Mouse (Mus musculus) neutrophil, adult 5-6 weeks (primary cell): ENCODE measurements around the gene Mbd3. TPM values are rescaled to one million over a fixed set of nuclear protein-coding genes. Genes with fewer than 3 reads are reported as not detected.
"Not testable (repeated sequence)": the region's sequence is repeated elsewhere in the genome, so short reads cannot be mapped to it uniquely, and the experiment has no call there.

Experiments used
- ATAC-seq: fragments of 151-379, 151-347 bp; 2 replicates; pipeline ENCODE4 v1.8.0; 2017; ENCODE audit warnings: mild to moderate bottlenecking, moderate TSS enrichment; ENCODE audit not compliant: insufficient number of reproducible peaks, poor library complexity, low FRiP score, severe bottlenecking; ENCODE audit errors: extremely low read depth
- total RNA-seq: library from RNA; stranded (forward); fragments of 200-1000 nt; gene quantifications from 2 replicates; pipeline ENCODE4 v1.2.3, GENCODE M21; 2017

The Mbd3 gene
- total RNA-seq, 1 experiment from 2014 or later: 27.0 TPM

DNA sequence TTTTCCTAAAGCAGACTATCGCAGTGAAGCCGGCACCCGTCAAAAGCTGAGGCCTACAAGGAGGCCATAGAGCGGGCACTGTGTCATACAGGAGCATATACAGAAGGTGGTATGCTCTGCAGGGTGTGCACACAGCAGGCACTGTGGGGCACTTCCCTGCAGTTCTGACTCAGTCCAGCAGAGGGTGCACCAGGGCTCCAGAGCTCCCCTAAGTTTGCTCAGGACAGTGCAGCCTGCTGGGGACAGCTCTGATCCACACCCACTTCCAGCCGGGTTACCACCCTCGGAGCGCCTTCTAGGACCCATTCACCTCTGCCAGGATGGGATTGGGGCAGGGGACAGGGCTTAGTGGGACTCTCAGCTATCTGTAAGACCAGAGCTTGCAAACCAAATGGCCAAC lies 49.1 kb downstream of the Mbd3 start:
- peak; percentile 76 for ATAC-seq

DNA sequence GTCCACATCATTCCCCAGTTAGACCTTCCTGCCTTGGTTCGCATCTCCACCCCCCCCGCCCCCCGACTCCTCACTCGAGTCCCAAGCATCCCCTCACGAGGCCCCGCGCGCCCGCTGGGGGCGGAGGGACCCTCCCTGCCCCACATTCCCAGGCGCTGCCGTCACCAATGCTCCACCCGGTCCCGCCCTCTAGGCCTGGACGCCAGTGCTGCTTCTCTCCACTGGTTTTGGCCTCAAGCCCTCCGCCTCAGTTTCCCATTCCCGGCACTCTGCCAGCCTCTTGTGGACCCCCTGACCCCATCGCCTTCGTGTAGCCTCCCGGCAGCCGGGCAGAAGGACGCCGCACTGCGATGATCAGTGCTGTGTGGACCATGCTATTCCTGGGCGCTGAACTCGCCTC lies 50.4 kb downstream of the Mbd3 start:
- no peak for ATAC-seq

DNA sequence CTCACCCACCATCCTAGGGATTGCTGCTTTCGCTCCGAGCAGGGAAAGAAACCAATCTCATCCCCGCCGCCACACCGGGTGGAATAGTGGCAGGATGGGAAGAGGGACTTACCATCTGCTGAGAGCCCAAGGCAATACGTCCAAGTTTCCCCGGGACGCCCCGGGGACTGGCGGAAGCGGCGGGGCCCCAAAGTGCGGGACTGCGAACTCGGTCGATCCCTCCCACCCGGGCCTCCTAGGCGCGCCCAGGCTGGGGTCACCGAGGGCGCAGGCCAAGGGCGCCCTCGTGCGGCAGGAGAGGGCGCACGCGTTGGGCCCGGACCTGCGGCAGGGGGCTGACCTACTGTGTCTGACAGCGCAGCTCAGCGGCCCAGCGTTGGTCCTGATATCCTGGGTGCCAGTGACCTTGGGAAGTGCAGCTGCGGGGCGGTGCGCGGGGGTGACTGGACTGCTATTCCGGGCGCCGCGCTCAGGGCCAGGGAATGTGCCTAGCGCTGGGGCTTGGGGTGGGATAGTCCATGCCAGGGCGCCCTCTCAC lies 51.0 kb downstream of the Mbd3 start, which contains the start of gene Adamtsl5:
Gene Adamtsl5 (minus strand): TSS at position 169 of the 538 bp plus-strand sequence.
- no peak for ATAC-seq

DNA sequence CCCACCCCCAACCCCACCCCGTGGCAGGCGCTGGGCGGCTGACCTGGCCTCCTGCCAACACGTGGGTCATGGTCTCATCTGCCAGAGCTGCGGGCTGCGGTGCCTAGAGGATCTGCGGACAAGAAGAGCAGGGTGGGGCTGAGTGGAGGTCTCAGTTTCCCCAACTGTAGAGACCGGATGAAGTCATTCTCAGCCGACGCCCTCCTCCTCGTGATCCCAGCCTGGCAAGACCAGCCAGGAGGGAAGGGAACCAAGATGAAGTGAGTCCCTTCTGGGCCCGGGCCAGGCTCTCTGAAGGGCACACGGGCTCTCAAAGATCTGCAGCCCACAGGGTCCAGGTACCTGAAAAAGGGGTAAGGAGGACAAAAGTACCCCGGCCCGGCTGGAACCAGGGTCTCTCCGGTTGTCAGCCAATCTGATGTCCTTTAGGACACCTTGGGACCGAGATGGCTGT lies 51.8 kb downstream of the Mbd3 start:
- ATAC-seq: no peak

DNA sequence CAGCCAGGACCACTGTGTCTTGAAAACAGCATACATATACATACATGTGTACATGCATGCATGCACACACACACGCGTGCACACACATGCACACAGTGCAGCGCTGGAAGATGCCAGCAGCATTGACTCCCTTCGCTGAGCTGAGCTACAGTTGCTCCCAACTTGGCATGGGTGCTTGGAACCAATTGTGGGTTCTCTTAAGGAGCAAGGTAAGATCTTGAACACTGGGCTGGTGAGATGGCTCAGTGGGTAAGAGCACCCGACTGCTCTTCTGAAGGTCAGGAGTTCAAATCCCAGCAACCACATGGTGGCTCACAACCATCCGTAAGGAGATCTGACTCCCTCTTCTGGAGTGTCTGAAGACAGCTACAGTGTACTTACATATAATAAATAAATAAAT lies 53.4 kb downstream of the Mbd3 start:
- not testable (repeated sequence) for ATAC-seq

DNA sequence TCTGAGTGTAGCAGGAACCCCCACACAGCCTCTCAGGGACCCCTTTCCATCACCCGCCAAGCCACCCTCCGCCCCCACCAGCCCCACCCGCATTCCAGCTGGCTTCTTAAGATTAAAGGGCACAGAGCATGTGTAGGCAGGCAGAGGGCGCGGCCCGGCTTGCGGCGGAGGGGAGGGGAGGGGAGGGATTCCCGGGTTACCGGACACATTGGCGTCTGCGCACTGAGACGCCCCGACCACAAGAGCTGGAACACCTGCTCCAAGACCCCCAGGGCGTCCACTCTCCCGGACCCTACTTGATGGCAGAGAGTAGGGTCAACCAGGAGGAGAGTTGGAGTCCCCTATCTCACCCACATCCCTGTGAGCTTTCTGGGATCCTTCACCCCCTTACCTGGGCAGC lies 54.2 kb downstream of the Mbd3 start:
- ATAC-seq: no peak

DNA sequence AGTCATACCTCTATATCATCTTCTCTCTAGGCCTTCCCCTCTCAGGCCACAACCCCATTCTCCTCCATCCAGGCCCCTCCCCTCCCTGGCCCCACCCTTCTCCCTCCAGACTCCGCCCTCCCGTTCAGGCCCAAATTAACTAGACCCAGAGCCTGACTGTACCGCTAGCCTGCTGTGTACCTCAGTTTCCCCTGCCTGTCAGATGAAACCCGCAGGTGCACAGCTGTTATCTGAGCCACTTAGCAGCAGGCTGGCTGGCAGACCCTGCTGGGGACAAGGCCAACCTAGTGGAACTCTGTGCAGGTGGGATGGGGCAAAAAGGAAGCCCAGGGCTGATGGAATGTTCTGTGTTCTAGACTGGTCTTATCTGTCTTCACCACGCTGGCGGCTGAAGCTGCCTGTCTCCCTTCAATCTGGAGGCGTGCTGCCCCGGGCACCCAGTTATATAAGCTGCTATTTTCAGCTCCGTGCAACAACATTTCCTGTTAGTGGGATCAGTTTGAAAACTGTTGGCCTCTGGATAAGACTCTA lies 55.2 kb downstream of the Mbd3 start:
- ATAC-seq: no peak

DNA sequence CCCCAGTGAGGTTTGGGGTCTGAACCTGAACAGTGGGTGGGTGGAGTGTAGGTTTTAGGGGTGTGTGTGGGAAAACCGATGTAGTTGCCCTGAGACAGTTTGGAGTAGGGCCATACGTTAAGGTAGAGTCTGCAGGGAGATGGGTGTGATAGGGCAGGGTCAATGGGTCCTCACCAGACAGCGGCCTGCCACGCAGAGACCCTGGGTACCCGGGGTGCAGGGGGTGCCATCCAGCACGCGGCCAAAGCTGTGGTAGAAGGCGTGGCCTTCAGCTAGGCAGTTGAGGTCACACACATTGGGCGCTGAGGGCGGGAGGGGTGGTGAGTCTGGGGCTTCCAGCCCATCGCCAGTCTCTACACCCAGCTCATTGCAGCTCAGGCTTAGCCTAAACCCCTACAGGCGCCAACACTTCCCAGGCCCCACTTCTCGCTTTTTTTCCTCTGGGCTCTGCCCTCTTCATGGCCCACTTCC lies 55.9 kb downstream of the Mbd3 start:
- ATAC-seq: no peak

DNA sequence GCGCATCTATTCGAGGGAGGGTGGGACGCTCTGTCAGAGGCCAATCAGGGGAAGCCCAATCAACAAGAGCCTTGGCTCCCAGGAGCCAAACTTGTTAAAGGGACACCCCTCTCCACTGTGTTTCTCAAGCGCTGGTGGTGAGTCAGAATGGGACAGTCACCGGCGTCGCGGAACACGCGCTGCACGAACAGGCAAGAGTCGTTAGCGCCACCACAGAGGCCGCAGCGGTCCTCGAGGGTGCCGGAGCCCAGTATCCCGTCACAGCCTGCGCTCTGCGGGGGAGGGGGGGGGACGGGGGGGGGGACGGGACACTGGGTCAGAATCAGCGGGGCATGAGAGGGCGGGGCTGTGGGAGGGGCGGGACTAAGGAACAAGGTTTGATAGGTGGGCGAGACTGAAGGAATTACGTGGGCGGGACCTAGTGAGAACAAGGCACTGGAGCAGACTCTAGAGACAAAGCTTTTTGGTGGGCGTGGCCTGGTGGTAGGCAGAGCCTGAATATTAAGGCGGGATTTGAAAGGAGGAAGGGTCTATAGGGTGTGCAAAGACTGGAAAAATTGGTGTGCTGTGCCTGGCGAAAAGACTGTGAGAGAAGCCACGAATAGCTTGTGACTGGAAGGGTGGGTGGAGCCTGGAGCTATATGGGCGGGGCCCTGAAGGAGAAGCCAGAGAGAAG lies 56.5 kb downstream of the Mbd3 start:
- peak; percentile 27; the same call in 1 of the 2 replicates for ATAC-seq

Other genes starting within 250 kb of the Mbd3 start
- 151 and 158 TPM in 2 replicates for gene Cirbp, start 233.6 kb downstream of the Mbd3 start, total RNA-seq
- gene 1600002K03Rik, start 226.6 kb downstream of the Mbd3 start, total RNA-seq: 10.3 and 14.2 TPM in 2 replicates
- 0.49 TPM in 1 of 2 replicates, not detected in the other for gene Efna2, start 220.1 kb downstream of the Mbd3 start, total RNA-seq
- 42.0 and 43.6 TPM in 2 replicates for gene Mum1, start 173.1 kb downstream of the Mbd3 start, total RNA-seq
- gene Ndufs7, start 150.4 kb downstream of the Mbd3 start, total RNA-seq: 54.3 and 69.8 TPM in 2 replicates
- gene Gamt, start 138.5 kb downstream of the Mbd3 start, total RNA-seq: 0.70 and 2.7 TPM in 2 replicates
- 83.8 and 93.6 TPM in 2 replicates for gene Dazap1, start 138.1 kb downstream of the Mbd3 start, total RNA-seq
- gene Rps15, start 107.1 kb downstream of the Mbd3 start, total RNA-seq: 1,847 and 1,925 TPM in 2 replicates
- 0.23 and 0.37 TPM in 2 replicates for gene Apc2, start 103.6 kb downstream of the Mbd3 start, total RNA-seq
- gene 2310011J03Rik, start 79.0 kb downstream of the Mbd3 start, total RNA-seq: 17.5 and 20.7 TPM in 2 replicates
- 0.25 TPM in 1 of 2 replicates, not detected in the other for gene Pcsk4, start 70.1 kb downstream of the Mbd3 start, total RNA-seq
- gene Reep6, start 69.6 kb downstream of the Mbd3 start, total RNA-seq: not detected in 2 replicates
- not detected in 2 replicates for gene Adamtsl5, start 51.1 kb downstream of the Mbd3 start, total RNA-seq
- gene Plk5, start 43.1 kb downstream of the Mbd3 start, total RNA-seq: not detected in 2 replicates
- gene Mex3d, start 11.9 kb downstream of the Mbd3 start, total RNA-seq: 4.1 and 4.8 TPM in 2 replicates
- 35.4 and 38.2 TPM in 2 replicates for gene Uqcr11, start 7.3 kb upstream of the Mbd3 start, total RNA-seq
- 81.3 and 86.5 TPM in 2 replicates for gene Tcf3, start 34.1 kb upstream of the Mbd3 start, total RNA-seq
- gene Onecut3, start 95.3 kb upstream of the Mbd3 start, total RNA-seq: not detected in 2 replicates
- gene Atp8b3, start 139.6 kb upstream of the Mbd3 start, total RNA-seq: 0.12 and 0.23 TPM in 2 replicates
- gene Rexo1, start 162.0 kb upstream of the Mbd3 start, total RNA-seq: 29.3 and 35.4 TPM in 2 replicates
- gene Klf16, start 177.8 kb upstream of the Mbd3 start, total RNA-seq: 6.5 and 8.0 TPM in 2 replicates
- 26.4 and 33.0 TPM in 2 replicates for gene Abhd17a, start 190.8 kb upstream of the Mbd3 start, total RNA-seq
- gene Scamp4, start 203.3 kb upstream of the Mbd3 start, total RNA-seq: 11.2 and 13.3 TPM in 2 replicates
- gene Adat3, start 203.3 kb upstream of the Mbd3 start, total RNA-seq: not detected in 2 replicates
- gene Gm49322, start 206.5 kb upstream of the Mbd3 start, total RNA-seq: 0.74 and 1.3 TPM in 2 replicates
- gene Csnk1g2, start 223.3 kb upstream of the Mbd3 start, total RNA-seq: 216 and 221 TPM in 2 replicates